Mouse (Mus musculus) lung, adult 2 months (tissue): ENCODE measurements around the gene Lin52.

Experiments
- CTCF ChIP-seq: fragments of 200-500 bp; IDR thresholded peaks from 2 replicates; pipeline ENCODE4 v1.5.1; 2011; ENCODE audit warnings: mild to moderate bottlenecking, low read length, control low read depth; ENCODE audit not compliant: insufficient read depth
- POLR2A ChIP-seq: fragments of 200-500 bp; IDR thresholded peaks from 2 replicates; pipeline ENCODE4 v1.6.1; 2011; ENCODE audit warnings: low read depth, mild to moderate bottlenecking, control low read depth, low read length, borderline replicate concordance; ENCODE audit errors: extremely low read depth

- TF ChIP-seq CTCF (no peak), POLR2A (no peak)
These were observed 104.0 kb downstream of the Lin52 start for GRCm38 (mm10) chr12:84555218-84555617.
